Mouse (Mus musculus) embryo, embryonic 9.5 days (tissue): ENCODE measurements around the gene Cit.

ENCODE experiments used
- DNase-seq: peaks from one replicate; pipeline ENCODE4 v3.0.0-alpha.2; 2017; ENCODE audit errors: extremely low spot score

Cit gene

GRCm38 (mm10) chr5:115851029-115851365 lies 5.9 kb downstream of the Cit start:
- no peak for DNase-seq

GRCm38 (mm10) chr5:115852431-115852830 lies 7.4 kb downstream of the Cit start:
- no peak for DNase-seq

GRCm38 (mm10) chr5:115853691-115854090 lies 8.6 kb downstream of the Cit start:
- no peak for DNase-seq

GRCm38 (mm10) chr5:115854370-115854769 lies 9.3 kb downstream of the Cit start:
- no peak for DNase-seq

- DNase-seq, result no peak
These were observed 13.6 kb downstream of the Cit start for GRCm38 (mm10) chr5:115858652-115859051.

- DNase-seq, result no peak
These were observed 14.4 kb downstream of the Cit start for GRCm38 (mm10) chr5:115859461-115859860.

- DNase-seq, result no peak
These were observed 16.9 kb downstream of the Cit start for GRCm38 (mm10) chr5:115861991-115862390.

- DNase-seq, result no peak
These were observed 17.4 kb downstream of the Cit start for GRCm38 (mm10) chr5:115862439-115862838.

GRCm38 (mm10) chr5:115866296-115866695 lies 21.2 kb downstream of the Cit start:
- DNase-seq, result no peak

- no peak for DNase-seq
These were observed 23.5 kb downstream of the Cit start for GRCm38 (mm10) chr5:115868540-115868939.

GRCm38 (mm10) chr5:115869198-115869597 lies 24.1 kb downstream of the Cit start:
- no peak for DNase-seq

GRCm38 (mm10) chr5:115871153-115871552 lies 26.1 kb downstream of the Cit start:
- DNase-seq, result no peak

GRCm38 (mm10) chr5:115872106-115872505 lies 27.0 kb downstream of the Cit start:
- DNase-seq, result no peak

- no peak for DNase-seq
These were observed 27.9 kb downstream of the Cit start for GRCm38 (mm10) chr5:115872956-115873355.

- DNase-seq, result no peak
These were observed 32.3 kb downstream of the Cit start for GRCm38 (mm10) chr5:115877425-115877824.

- no peak for DNase-seq
These were observed 37.1 kb downstream of the Cit start for GRCm38 (mm10) chr5:115882165-115882564.

- no peak for DNase-seq
These were observed 39.4 kb downstream of the Cit start for GRCm38 (mm10) chr5:115884429-115884828.

GRCm38 (mm10) chr5:115893772-115894171 lies 48.7 kb downstream of the Cit start:
- DNase-seq, result no peak

- DNase-seq, result no peak
These were observed 52.0 kb downstream of the Cit start for GRCm38 (mm10) chr5:115897036-115897435.

- peak; percentile 46 for DNase-seq
These were observed 62.2 kb downstream of the Cit start for GRCm38 (mm10) chr5:115907037-115908009.

GRCm38 (mm10) chr5:115908251-115908650 lies 63.2 kb downstream of the Cit start:
- peak; percentile 32 for DNase-seq

- DNase-seq, result no peak
These were observed 63.6 kb downstream of the Cit start for GRCm38 (mm10) chr5:115908699-115909098.

- no peak for DNase-seq
These were observed 64.0 kb downstream of the Cit start for GRCm38 (mm10) chr5:115909106-115909505.

GRCm38 (mm10) chr5:115910491-115910890 lies 65.4 kb downstream of the Cit start:
- DNase-seq, result no peak
